Mouse (Mus musculus): ENCODE results near the gene Lin54.

GRCm38 (mm10) chr5:100418861-100419260 is 81.6 kb downstream of the Lin54 start:
- TF ChIP-seq POLR2A (IDR thresholded peaks at IDR 0.05; ENCODE audit: insufficient read length, low read depth) = no peak
- TF ChIP-seq MYOG (IDR thresholded peaks at IDR 0.05; ENCODE audit: control insufficient read depth in 1 of 3, insufficient read depth in 1 of 3, insufficient read length in 2 of 3, low read depth in 2 of 3) = no peak
- no peak for TF ChIP-seq TCF12 (IDR thresholded peaks at IDR 0.05; ENCODE audit: insufficient read depth, poor library complexity, severe bottlenecking)
- no peak for TF ChIP-seq MAX (IDR thresholded peaks at IDR 0.05; ENCODE audit: low read depth)
- TF ChIP-seq E2F4 (IDR thresholded peaks at IDR 0.05; ENCODE audit: insufficient read depth) = no peak
- TF ChIP-seq MYOD1 (IDR thresholded peaks at IDR 0.05; ENCODE audit: control insufficient read depth in 1 of 3, insufficient read length in 2 of 3, low read depth in 2 of 3) = no peak
- no peak for TF ChIP-seq USF1 (IDR thresholded peaks at IDR 0.05; ENCODE audit: low read depth)
- no peak for TF ChIP-seq SRF (IDR thresholded peaks at IDR 0.05; ENCODE audit: control insufficient read depth, insufficient read length, low read depth)
